Mouse (Mus musculus) bone marrow macrophage, adult 2 months (primary cell): Measurements from ENCODE around the gene Golm1.

Source experiments
- CTCF ChIP-seq: IDR thresholded peaks from 2 replicates; pipeline ENCODE4 v1.5.1; 2012; ENCODE audit warnings: low read depth, mild to moderate bottlenecking, low read length, moderate library complexity
- POLR2A ChIP-seq: IDR thresholded peaks from 2 replicates; pipeline ENCODE4 v1.6.1; 2012; ENCODE audit warnings: mild to moderate bottlenecking, low read depth, low read length, borderline replicate concordance

GRCm38 (mm10) chr13:59615554-59615953 is 60.1 kb downstream of the Golm1 start:
- TF ChIP-seq CTCF = no peak
- TF ChIP-seq POLR2A = no peak
